Mouse (Mus musculus) hindbrain, embryonic 15.5 days (tissue): ENCODE data around the gene Tfdp1. TPM values are rescaled to one million over a fixed set of nuclear protein-coding genes. Genes with fewer than 3 reads are reported as not detected.

Experiments used
- ATAC-seq: fragments of 200-750 bp; cut with Nextera tagmentation; 2 replicates; pipeline ENCODE4 v1.8.0; 2017; ENCODE audit warnings: low read depth, moderate number of reproducible peaks, moderate TSS enrichment; ENCODE audit not compliant: low FRiP score
- H3K27ac ChIP-seq: fragments of 300-500 bp; sonication (generic); replicated peaks from 2 replicates; pipeline ENCODE4 v1.5.1; 2015; ENCODE audit warnings: mild to moderate bottlenecking, inconsistent platforms
- H3K27me3 ChIP-seq: fragments of 300-500 bp; sonication (generic); 2 replicates; pipeline ENCODE4 v1.6.1; 2015; ENCODE audit warnings: control low read depth, inconsistent platforms
- H3K36me3 ChIP-seq: fragments of 300-500 bp; sonication (generic); 2 replicates; pipeline ENCODE4 v1.6.1; 2015; ENCODE audit warnings: control low read depth, inconsistent platforms
- H3K4me1 ChIP-seq: fragments of 300-500 bp; sonication (generic); replicated peaks from 2 replicates; pipeline ENCODE4 v1.6.1; 2015; ENCODE audit warnings: control low read depth, inconsistent platforms
- H3K4me2 ChIP-seq: fragments of 300-500 bp; sonication (generic); 2 replicates; pipeline ENCODE4 v1.6.1; 2015; ENCODE audit warnings: moderate library complexity, mild to moderate bottlenecking, inconsistent platforms
- H3K4me3 ChIP-seq: fragments of 300-500 bp; sonication (generic); 2 replicates; pipeline ENCODE4 v1.5.1; 2015; ENCODE audit warnings: mild to moderate bottlenecking, inconsistent platforms
- H3K9ac ChIP-seq: fragments of 300-500 bp; sonication (generic); 2 replicates; pipeline ENCODE4 v1.6.1; 2015; ENCODE audit warnings: inconsistent platforms
- H3K9me3 ChIP-seq: fragments of 300-500 bp; sonication (generic); 2 replicates; pipeline ENCODE4 v1.6.1; 2016; ENCODE audit warnings: control low read depth, inconsistent platforms
- WGBS: fragments of 180-500 bp; shearing (Covaris S2); methylation state at CpG from one replicate; pipeline ENCODE4 v1.1.7; 2015; 5-methylcytosine and 5-hydroxymethylcytosine counted together
- polyA plus RNA-seq: library from polyadenylated mRNA; unstranded; fragments of >200 nt; fragmentation: Nextera tagmentation; extraction: Ambion mirVana; gene quantifications from 2 replicates; pipeline ENCODE4 v1.2.1, GENCODE M21; 2015

Tfdp1 gene
- polyA plus RNA-seq, 1 experiment from 2014 or later, result 96.8 TPM

DNA sequence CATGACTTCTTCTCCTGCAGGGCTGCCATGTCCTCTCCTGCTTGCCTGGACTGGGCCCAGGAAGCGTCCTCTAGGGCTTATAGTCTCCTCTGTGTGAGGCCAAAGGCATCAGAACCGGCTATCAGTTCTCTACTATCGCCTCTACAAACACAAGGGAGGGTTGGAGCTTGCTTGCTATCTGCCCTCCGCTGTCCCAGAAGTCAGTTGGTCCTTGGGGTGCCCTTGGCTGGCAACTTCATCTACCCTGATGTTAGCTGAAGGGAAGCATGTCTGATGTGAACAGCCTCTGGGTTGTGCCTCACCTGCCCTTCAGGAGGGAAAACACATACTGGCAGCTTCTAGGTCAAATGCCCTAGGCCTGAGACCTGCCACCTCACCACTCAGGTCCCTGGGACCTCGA, 58.2 kb downstream of the Tfdp1 start, which contains the start of gene Atp4b:
TSS of gene Atp4b (minus strand) at position 101 of the 400 bp plus-strand sequence.
- 85% methylated on average over 5 of the region's 5 CpGs for WGBS
- Histone ChIP-seq H3K9me3 (no peaks in the 10 kb centered on the region), H3K4me1 (no peaks in the 10 kb centered on the region), H3K27me3 (no peaks in the 10 kb centered on the region), H3K4me2 (no peak within 1 kb of the TSS), H3K36me3 (no peaks in the 10 kb centered on the region), H3K27ac (no peak within 1 kb of the TSS), H3K4me3 (no peak within 1 kb of the TSS), H3K9ac (no peak within 1 kb of the TSS)
- no peak for ATAC-seq

GRCm38 (mm10) chr8:13403517-13403916, 65.0 kb downstream of the Tfdp1 start:
- Histone ChIP-seq H3K4me1 (no peaks in the 10 kb centered on the region), H3K27ac (no peak overlapping the region), H3K4me2 (no peak overlapping the region), H3K27me3 (no peaks in the 10 kb centered on the region), H3K9ac (no peak overlapping the region), H3K4me3 (no peak overlapping the region), H3K9me3 (no peaks in the 10 kb centered on the region), H3K36me3 (no peaks in the 10 kb centered on the region)
- WGBS, result 77% methylated on average over 6 of the region's 6 CpGs
- ATAC-seq, result no peak

- no peak within 1 kb of the TSS for H3K4me3 ChIP-seq
- H3K27me3 ChIP-seq, result no peaks in the 10 kb centered on the region
- H3K9ac ChIP-seq, result no peak within 1 kb of the TSS
- ATAC-seq, result no peak
- H3K4me1 ChIP-seq, result no peaks in the 10 kb centered on the region
- H3K27ac ChIP-seq, result no peak within 1 kb of the TSS
- H3K4me2 ChIP-seq, result no peak within 1 kb of the TSS
- H3K9me3 ChIP-seq, result no peaks in the 10 kb centered on the region
- H3K36me3 ChIP-seq, result no peaks in the 10 kb centered on the region
- WGBS, result 88% methylated on average over 5 of the region's 5 CpGs
These were observed 66.1 kb downstream of the Tfdp1 start, which contains the start of gene Grk1 for GRCm38 (mm10) chr8:13404666-13405131. Gene Grk1, plus strand, starts transcription at chr8:13405081.

- no peak for ATAC-seq
- H3K4me1 ChIP-seq, result no peaks in the 10 kb centered on the region
These were observed 67.5 kb downstream of the Tfdp1 start for GRCm38 (mm10) chr8:13406011-13406410.

DNA sequence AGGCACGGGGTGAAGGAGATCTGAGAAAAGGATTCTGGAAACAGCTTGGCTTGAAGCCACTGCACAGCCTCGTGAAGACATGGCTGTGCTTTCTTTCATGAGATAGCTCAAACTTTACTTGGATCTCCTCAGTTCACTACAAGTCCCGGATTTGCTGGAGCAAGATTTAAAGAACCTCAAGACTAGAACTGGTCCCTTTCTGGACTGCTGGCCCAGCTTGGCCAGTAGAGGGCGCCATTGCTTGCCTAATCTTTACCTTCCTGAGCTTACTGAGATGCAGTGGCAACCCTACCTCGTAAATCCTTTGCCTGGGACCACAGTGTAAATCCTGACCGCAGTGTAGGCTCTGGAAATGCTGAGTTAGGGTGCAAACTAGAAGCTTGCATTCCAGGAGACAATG, 73.0 kb downstream of the Tfdp1 start:
- WGBS, result 35% methylated on average over 6 of the region's 6 CpGs
- ATAC-seq, result no peak
- no peaks in the 10 kb centered on the region for H3K36me3 ChIP-seq

More at GRCm38 (mm10) chr8:13406011-13406410, 67.5 kb downstream of the Tfdp1 start:
- 78% methylated on average over 5 of the region's 5 CpGs for WGBS
- H3K9me3 ChIP-seq, result no peaks in the 10 kb centered on the region
- no peak overlapping the region for H3K9ac ChIP-seq
- no peak overlapping the region for H3K4me2 ChIP-seq
- no peaks in the 10 kb centered on the region for H3K27me3 ChIP-seq
- no peak overlapping the region for H3K4me3 ChIP-seq
- H3K27ac ChIP-seq, result no peak overlapping the region
- H3K36me3 ChIP-seq, result no peaks in the 10 kb centered on the region

DNA sequence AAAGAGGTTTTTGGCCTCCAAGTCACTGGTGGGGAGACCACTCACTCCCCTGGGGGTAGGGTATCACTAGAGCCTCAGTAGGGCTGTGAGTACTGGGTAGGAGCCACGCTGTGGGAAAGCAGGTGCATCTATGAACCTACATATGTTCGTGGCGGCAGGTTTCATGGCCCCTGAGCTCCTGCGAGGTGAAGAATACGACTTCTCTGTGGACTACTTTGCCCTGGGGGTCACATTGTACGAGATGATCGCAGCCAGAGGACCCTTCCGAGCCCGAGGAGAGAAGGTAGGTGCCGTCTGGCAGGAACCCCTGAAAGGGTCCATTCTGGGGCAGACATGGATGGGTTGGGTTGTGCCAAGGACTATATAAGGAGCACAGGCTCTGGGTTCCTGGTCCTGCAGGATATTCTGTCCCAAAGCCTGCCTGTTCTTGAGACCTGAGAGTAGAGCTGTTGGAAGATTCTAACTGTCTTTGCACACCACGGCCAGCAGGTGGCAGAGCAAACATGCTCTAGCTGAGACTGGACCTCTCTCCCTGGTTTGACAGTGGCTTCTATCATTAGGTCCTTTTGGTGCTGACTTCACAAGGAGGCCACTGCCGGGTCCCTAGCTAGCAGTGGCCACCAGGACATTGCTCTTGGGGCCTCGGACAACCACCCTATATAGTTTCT, 74.5 kb downstream of the Tfdp1 start:
- Histone ChIP-seq H3K4me3 (no peak overlapping the region), H3K4me2 (no peak overlapping the region), H3K4me1 (no peaks in the 10 kb centered on the region), H3K36me3 (no peaks in the 10 kb centered on the region), H3K9me3 (no peaks in the 10 kb centered on the region), H3K27me3 (no peaks in the 10 kb centered on the region), H3K27ac (no peak overlapping the region), H3K9ac (no peak overlapping the region)
- WGBS, result 67% methylated on average over 13 of the region's 13 CpGs
- no peak; the same call in 1 of the 2 replicates for ATAC-seq

More for the DNA sequence above, 73.0 kb downstream of the Tfdp1 start:
- Histone ChIP-seq H3K27me3 (no peaks in the 10 kb centered on the region), H3K9ac (no peak overlapping the region), H3K4me3 (no peak overlapping the region), H3K4me2 (no peak overlapping the region), H3K27ac (no peak overlapping the region), H3K4me1 (no peaks in the 10 kb centered on the region), H3K9me3 (no peaks in the 10 kb centered on the region)

DNA sequence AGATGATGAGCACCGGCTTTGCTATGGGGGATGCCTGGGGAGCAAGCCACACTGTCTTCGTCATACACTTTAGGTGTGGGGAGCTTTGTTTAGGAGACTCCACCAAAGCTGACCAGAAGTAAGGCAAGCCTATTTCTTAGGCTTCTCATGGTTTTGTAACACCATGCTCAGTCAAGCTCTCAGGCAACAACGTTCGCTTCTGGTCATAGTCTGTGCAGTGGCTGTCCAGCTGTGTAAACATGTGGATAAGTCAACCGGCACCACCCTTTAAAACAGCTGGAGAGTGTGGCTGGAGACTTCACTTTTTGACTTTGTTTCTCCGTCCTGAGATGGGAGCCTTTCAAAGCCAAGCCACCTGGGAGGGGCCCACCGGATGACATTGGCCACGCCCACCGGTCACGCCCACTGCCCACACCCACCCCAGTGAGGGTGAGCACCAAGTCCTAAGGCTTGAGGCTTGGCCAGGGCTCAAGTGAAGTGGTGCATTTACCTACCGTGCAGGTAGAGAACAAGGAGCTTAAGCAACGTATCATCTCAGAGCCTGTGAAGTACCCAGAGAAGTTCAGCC, 75.4 kb downstream of the Tfdp1 start:
- Histone ChIP-seq H3K9ac (no peak overlapping the region), H3K4me2 (no peak overlapping the region), H3K36me3 (no peaks in the 10 kb centered on the region), H3K9me3 (no peaks in the 10 kb centered on the region), H3K27me3 (no peaks in the 10 kb centered on the region), H3K4me3 (no peak overlapping the region), H3K27ac (no peak overlapping the region), H3K4me1 (no peaks in the 10 kb centered on the region)
- ATAC-seq, result no peak
- 62% methylated on average over 12 of the region's 12 CpGs for WGBS

GRCm38 (mm10) chr8:13415879-13416278, 77.3 kb downstream of the Tfdp1 start:
- Histone ChIP-seq H3K9ac (no peak overlapping the region), H3K9me3 (no peaks in the 10 kb centered on the region), H3K27me3 (no peaks in the 10 kb centered on the region), H3K27ac (no peak overlapping the region), H3K36me3 (no peaks in the 10 kb centered on the region), H3K4me2 (no peak overlapping the region), H3K4me3 (no peak overlapping the region), H3K4me1 (no peaks in the 10 kb centered on the region)
- 75% methylated on average over 10 of the region's 10 CpGs for WGBS
- ATAC-seq, result no peak

DNA sequence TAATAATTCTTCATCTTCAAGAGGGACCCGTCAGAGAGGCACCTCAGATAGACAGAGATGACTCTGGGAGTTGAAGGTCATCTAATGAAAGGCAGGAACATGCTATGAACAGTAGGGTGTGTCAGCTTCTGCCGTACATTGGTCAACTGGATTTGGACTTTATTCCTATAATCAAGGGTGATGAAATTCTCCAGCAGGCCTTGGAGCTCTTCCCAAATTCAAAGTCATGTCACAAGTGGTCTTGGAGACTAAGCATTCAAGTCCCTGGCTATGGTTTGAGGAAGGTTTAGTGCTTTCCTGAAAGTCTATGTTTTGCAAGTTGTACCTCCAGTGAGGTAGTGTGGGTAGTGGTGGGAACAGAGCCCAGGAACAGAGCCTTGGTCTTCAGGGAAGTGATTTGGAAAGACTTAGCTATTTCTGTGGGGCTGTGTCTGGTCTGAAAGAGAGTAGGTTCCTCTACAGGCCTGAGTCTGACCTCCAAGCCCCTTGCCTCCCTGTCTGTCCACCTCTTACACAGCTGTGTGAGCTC, 80.6 kb downstream of the Tfdp1 start:
- Histone ChIP-seq H3K4me1 (no peaks in the 10 kb centered on the region), H3K36me3 (no peaks in the 10 kb centered on the region), H3K4me2 (no peak overlapping the region), H3K4me3 (no peak overlapping the region), H3K27ac (no peak overlapping the region), H3K27me3 (no peaks in the 10 kb centered on the region), H3K9me3 (no peaks in the 10 kb centered on the region), H3K9ac (no peak overlapping the region)
- WGBS, result 87% methylated on average over 2 of the region's 2 CpGs
- no peak for ATAC-seq

GRCm38 (mm10) chr8:13420970-13421369, 82.4 kb downstream of the Tfdp1 start:
- H3K4me3 ChIP-seq, result no peak overlapping the region
- H3K4me1 ChIP-seq, result no peaks in the 10 kb centered on the region
- no peak overlapping the region for H3K27ac ChIP-seq
- 89% methylated on average over 6 of the region's 6 CpGs for WGBS
- ATAC-seq, result no peak
- no peaks in the 10 kb centered on the region for H3K9me3 ChIP-seq
- no peaks in the 10 kb centered on the region for H3K36me3 ChIP-seq
- no peak overlapping the region for H3K9ac ChIP-seq
- H3K4me2 ChIP-seq, result no peak overlapping the region
- H3K27me3 ChIP-seq, result no peaks in the 10 kb centered on the region

DNA sequence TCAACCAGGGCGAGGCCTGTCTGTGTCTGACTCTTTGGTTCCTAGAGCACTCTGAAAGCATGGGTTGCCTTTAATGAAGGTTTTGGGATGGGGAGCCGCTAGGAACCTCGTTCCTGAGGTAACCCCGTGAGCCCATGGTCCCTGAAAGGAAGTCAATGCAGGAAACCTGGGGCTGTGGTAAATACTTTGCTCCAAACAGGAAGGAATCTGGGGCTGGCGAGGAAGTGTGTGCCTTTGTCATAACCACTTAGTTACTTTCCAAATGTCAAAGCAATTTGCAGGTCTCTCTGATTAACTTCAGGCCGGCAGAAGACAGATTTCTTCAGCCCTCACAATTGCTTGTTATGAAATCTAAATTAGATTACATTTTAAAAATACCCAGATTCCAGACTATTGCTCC, 88.8 kb downstream of the Tfdp1 start:
- H3K9ac ChIP-seq, result no peak overlapping the region
- H3K36me3 ChIP-seq, result no peaks in the 10 kb centered on the region
- H3K9me3 ChIP-seq, result no peaks in the 10 kb centered on the region
- H3K27me3 ChIP-seq, result no peaks in the 10 kb centered on the region
- H3K4me1 ChIP-seq, result peaks cover 5% of the 10 kb centered on the region; the same call in 1 of the 2 replicates
- 79% methylated on average over 6 of the region's 6 CpGs for WGBS
- H3K4me2 ChIP-seq, result no peak overlapping the region
- no peak overlapping the region for H3K4me3 ChIP-seq
- no peak overlapping the region for H3K27ac ChIP-seq
- ATAC-seq, result no peak
